Mouse (Mus musculus) hindbrain, embryonic 10.5 days (tissue): Measurements from ENCODE around the gene Cntn5. TPM values are rescaled to one million over a fixed set of nuclear protein-coding genes. Genes with fewer than 3 reads are reported as not detected.

Experiments used
- DNase-seq: peaks from one replicate; pipeline ENCODE4 v3.0.0-alpha.2; 2017; ENCODE audit warnings: low spot score
- H3K27ac ChIP-seq: fragments of 300-500 bp; sonication (generic); 2 replicates; pipeline ENCODE4 v1.5.1; 2016; ENCODE audit warnings: mild to moderate bottlenecking, moderate library complexity
- H3K27me3 ChIP-seq: fragments of 300-500 bp; sonication (generic); 2 replicates; pipeline ENCODE4 v1.6.1; 2016; ENCODE audit warnings: mild to moderate bottlenecking; ENCODE audit not compliant: poor library complexity, insufficient read depth, severe bottlenecking
- H3K36me3 ChIP-seq: fragments of 300-500 bp; sonication (generic); 2 replicates; pipeline ENCODE4 v1.6.1; 2016; ENCODE audit warnings: mild to moderate bottlenecking, moderate library complexity
- H3K4me1 ChIP-seq: fragments of 300-500 bp; sonication (generic); replicated peaks from 2 replicates; pipeline ENCODE4 v1.6.1; 2016; ENCODE audit warnings: mild to moderate bottlenecking
- H3K4me3 ChIP-seq: fragments of 300-500 bp; sonication (generic); 2 replicates; pipeline ENCODE4 v1.5.1; 2016; ENCODE audit warnings: mild to moderate bottlenecking, moderate library complexity
- H3K9me3 ChIP-seq: fragments of 300-500 bp; sonication (generic); 2 replicates; pipeline ENCODE4 v1.6.1; 2016; ENCODE audit warnings: mild to moderate bottlenecking, moderate library complexity
- WGBS: fragments of 180-500 bp; shearing (Covaris S2); methylation state at CpG from one replicate; pipeline ENCODE4 v1.1.7; 2016; 5-methylcytosine and 5-hydroxymethylcytosine counted together
- polyA plus RNA-seq: library from polyadenylated mRNA; unstranded; fragments of >200 nt; fragmentation: Nextera tagmentation; extraction: Ambion mirVana; gene quantifications from 2 replicates; pipeline ENCODE4 v1.2.1, GENCODE M21; 2016

The Cntn5 gene
- polyA plus RNA-seq, 1 experiment from 2014 or later, result 2.4 TPM

- H3K36me3 ChIP-seq, result no peaks in the 10 kb centered on the region
- no peaks in the 10 kb centered on the region for H3K27me3 ChIP-seq
- H3K4me1 ChIP-seq, result no peaks in the 10 kb centered on the region
- H3K27ac ChIP-seq, result no peak overlapping the region
- no peaks in the 10 kb centered on the region for H3K9me3 ChIP-seq
- no peak overlapping the region for H3K4me3 ChIP-seq
- no peak for DNase-seq
Observed at GRCm38 (mm10) chr9:10492243-10492642, 412.3 kb downstream of the Cntn5 start.

GRCm38 (mm10) chr9:10471484-10472125, 433.0 kb downstream of the Cntn5 start:
- no peak for DNase-seq
- H3K4me3 ChIP-seq, result no peak overlapping the region
- H3K27ac ChIP-seq, result no peak overlapping the region
- H3K36me3 ChIP-seq, result no peaks in the 10 kb centered on the region
- H3K27me3 ChIP-seq, result no peaks in the 10 kb centered on the region
- H3K9me3 ChIP-seq, result no peaks in the 10 kb centered on the region
- WGBS, result 85% methylated on average over 4 of the region's 4 CpGs
- no peaks in the 10 kb centered on the region for H3K4me1 ChIP-seq

GRCm38 (mm10) chr9:10464758-10465157, 439.8 kb downstream of the Cntn5 start:
- H3K9me3 ChIP-seq, result no peaks in the 10 kb centered on the region
- H3K27ac ChIP-seq, result no peak overlapping the region
- H3K36me3 ChIP-seq, result no peaks in the 10 kb centered on the region
- DNase-seq, result no peak
- H3K27me3 ChIP-seq, result no peaks in the 10 kb centered on the region
- H3K4me3 ChIP-seq, result no peak overlapping the region
- H3K4me1 ChIP-seq, result no peaks in the 10 kb centered on the region

DNA sequence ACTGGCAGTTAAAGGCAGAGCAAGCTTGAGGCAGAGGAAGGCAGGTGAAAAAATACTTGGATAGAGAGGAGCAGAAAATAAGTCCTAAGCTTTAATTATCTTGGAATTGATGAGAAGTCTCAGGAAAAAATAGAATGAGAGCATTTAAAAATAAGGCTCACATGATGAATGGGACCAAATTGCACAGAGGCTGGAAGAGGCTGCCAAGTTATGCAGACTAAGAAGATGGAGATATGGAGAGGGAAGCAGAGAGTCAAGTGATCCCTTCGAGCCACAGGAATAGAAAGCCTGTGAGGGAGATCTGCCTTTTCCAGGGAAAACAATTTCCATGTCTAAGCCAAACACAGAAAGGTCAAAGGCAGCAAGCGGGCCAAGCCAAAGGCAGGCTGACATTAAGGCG, 446.7 kb downstream of the Cntn5 start:
- Histone ChIP-seq H3K27ac (no peak overlapping the region), H3K4me3 (no peak overlapping the region), H3K27me3 (no peaks in the 10 kb centered on the region), H3K36me3 (no peaks in the 10 kb centered on the region), H3K9me3 (no peaks in the 10 kb centered on the region), H3K4me1 (0 out of 2 replicates have a peak, but pooled peaks cover 7% of the 10 kb centered on the region)
- 35% methylated on average over 3 of the region's 3 CpGs for WGBS
- DNase-seq, result no peak

GRCm38 (mm10) chr9:10448987-10449563, 455.5 kb downstream of the Cntn5 start:
- no peak overlapping the region for H3K4me3 ChIP-seq
- 35% methylated on average over 3 of the region's 3 CpGs for WGBS

DNA sequence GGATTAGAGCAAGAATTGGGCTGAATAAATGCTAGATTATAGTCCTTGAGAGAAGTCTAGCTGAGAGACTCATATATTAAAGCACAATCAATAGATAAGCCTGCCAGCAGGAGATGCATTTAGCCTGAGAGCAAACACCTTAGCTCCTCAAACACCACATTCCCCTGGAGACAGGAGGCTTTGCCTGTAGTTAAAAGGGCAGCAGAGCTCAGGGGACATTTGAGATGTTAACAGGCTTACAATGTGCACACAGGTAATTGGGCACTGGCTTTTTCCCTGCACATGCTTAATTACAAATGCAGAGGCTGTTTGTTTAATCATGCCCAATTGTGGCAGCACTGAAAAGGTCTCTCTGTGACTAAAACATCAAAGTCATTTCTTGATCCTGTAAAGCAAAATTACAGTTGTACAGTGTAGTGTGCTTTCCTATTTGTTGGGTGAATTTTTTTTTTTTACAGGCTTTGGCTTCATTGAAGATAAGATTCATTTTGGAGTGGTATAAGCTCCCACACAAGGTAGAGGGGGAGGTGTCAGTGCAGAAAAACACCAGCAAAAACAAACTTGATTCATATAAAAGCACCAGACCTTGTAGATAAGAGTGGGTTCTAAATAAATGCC, 457.2 kb downstream of the Cntn5 start:
- Histone ChIP-seq H3K27ac (no peak overlapping the region), H3K27me3 (no peaks in the 10 kb centered on the region), H3K9me3 (no peaks in the 10 kb centered on the region), H3K4me3 (no peak overlapping the region), H3K36me3 (no peaks in the 10 kb centered on the region), H3K4me1 (peaks cover 13% of the 10 kb centered on the region)
- no peak for DNase-seq

More at GRCm38 (mm10) chr9:10448987-10449563, 455.5 kb downstream of the Cntn5 start:
- DNase-seq, result no peak
- no peaks in the 10 kb centered on the region for H3K36me3 ChIP-seq
- H3K27ac ChIP-seq, result no peak overlapping the region
- no peaks in the 10 kb centered on the region for H3K9me3 ChIP-seq
- no peaks in the 10 kb centered on the region for H3K27me3 ChIP-seq
- H3K4me1 ChIP-seq, result peaks cover 13% of the 10 kb centered on the region

DNA sequence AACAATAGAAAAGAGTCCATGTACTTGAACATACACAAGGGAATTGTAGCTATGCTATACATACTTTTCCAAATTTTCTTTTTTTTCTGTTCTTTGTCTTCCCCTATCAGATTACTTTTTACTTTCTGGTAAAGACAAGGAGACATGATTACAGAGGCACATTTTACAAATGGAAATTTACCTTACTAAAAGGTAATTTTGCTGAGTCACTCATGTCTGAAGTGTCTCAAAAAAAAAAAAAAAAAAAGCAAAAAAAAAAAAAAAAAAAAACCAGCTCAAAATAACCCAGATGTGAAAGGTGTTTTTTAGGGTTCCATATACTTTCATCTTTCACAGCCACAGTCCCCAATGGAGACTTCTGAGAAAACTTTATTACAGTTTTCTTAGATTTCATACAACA, 492.5 kb downstream of the Cntn5 start:
- Histone ChIP-seq H3K27me3 (no peaks in the 10 kb centered on the region), H3K36me3 (no peaks in the 10 kb centered on the region), H3K27ac (no peak overlapping the region), H3K4me3 (no peak overlapping the region), H3K4me1 (no peaks in the 10 kb centered on the region), H3K9me3 (no peaks in the 10 kb centered on the region)
- DNase-seq, result no peak

DNA sequence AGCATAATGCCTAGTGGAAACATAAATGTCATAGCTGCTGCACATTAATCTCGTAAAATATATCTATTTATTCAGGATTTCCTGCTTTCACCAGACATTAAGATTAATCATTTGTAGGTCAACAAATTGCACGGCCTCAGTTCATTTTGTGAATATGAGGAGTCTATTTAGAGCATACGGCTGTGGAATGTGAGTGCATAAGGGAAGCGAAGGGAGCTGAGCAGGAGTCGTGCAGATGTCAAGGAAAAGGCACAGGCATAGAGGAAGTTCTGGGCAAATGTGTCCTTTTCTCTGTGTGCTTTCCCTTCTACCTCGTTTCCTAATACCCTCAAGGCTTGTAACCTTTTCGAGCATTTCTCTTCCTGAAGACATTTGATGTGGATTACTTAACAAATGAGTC, 504.5 kb downstream of the Cntn5 start:
- Histone ChIP-seq H3K4me3 (no peak overlapping the region), H3K27me3 (no peaks in the 10 kb centered on the region), H3K27ac (no peak overlapping the region), H3K4me1 (no peaks in the 10 kb centered on the region), H3K36me3 (no peaks in the 10 kb centered on the region), H3K9me3 (no peaks in the 10 kb centered on the region)
- no peak for DNase-seq
- 80% methylated on average over 7 of the region's 7 CpGs for WGBS

DNA sequence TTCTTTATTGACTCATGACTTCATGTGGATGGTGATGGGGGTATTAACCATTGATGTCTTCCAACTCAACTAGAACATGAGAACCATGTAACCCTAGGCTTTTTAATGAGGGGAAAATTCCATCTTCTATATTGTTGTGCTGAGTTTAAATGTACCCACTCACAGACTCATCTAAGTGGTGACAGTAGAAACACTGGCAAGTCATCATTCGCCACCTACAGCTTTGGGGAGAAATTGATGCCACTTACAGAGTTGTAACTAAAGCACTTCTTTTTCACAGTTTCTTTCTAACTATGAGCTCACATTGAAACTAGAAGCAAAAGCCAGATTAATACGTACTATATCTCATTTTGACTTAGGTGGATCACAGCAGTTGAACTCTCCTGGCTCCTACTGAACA, 514.7 kb downstream of the Cntn5 start:
- no peak overlapping the region for H3K27ac ChIP-seq
- no peaks in the 10 kb centered on the region for H3K4me1 ChIP-seq
- H3K36me3 ChIP-seq, result no peaks in the 10 kb centered on the region
- no peaks in the 10 kb centered on the region for H3K9me3 ChIP-seq
- 90% methylated on average over 2 of the region's 2 CpGs for WGBS
- no peak for DNase-seq
- no peaks in the 10 kb centered on the region for H3K27me3 ChIP-seq
- H3K4me3 ChIP-seq, result no peak overlapping the region

- DNase-seq, result no peak
- Histone ChIP-seq H3K4me3 (no peak overlapping the region), H3K4me1 (no peaks in the 10 kb centered on the region), H3K27me3 (no peaks in the 10 kb centered on the region), H3K27ac (no peak overlapping the region), H3K36me3 (no peaks in the 10 kb centered on the region), H3K9me3 (no peaks in the 10 kb centered on the region)
- WGBS, result 81% methylated on average over 1 of the region's 1 CpGs
Observed at GRCm38 (mm10) chr9:10384455-10384854, 520.1 kb downstream of the Cntn5 start.

GRCm38 (mm10) chr9:10383140-10383539, 521.4 kb downstream of the Cntn5 start:
- Histone ChIP-seq H3K36me3 (no peaks in the 10 kb centered on the region), H3K27me3 (no peaks in the 10 kb centered on the region), H3K4me1 (no peaks in the 10 kb centered on the region), H3K9me3 (no peaks in the 10 kb centered on the region), H3K27ac (no peak overlapping the region), H3K4me3 (no peak overlapping the region)
- no peak for DNase-seq

- no peaks in the 10 kb centered on the region for H3K9me3 ChIP-seq
- H3K27me3 ChIP-seq, result no peaks in the 10 kb centered on the region
- H3K4me3 ChIP-seq, result no peak overlapping the region
- no peak for DNase-seq
- H3K27ac ChIP-seq, result no peak overlapping the region
- 93% methylated on average over 4 of the region's 4 CpGs for WGBS
- no peaks in the 10 kb centered on the region for H3K36me3 ChIP-seq
- no peaks in the 10 kb centered on the region for H3K4me1 ChIP-seq
Observed at GRCm38 (mm10) chr9:10381701-10382100, 522.9 kb downstream of the Cntn5 start.

GRCm38 (mm10) chr9:10376261-10376660, 528.3 kb downstream of the Cntn5 start:
- H3K4me3 ChIP-seq, result no peak overlapping the region
- H3K36me3 ChIP-seq, result no peaks in the 10 kb centered on the region
- H3K4me1 ChIP-seq, result no peaks in the 10 kb centered on the region
- no peaks in the 10 kb centered on the region for H3K9me3 ChIP-seq
- no peaks in the 10 kb centered on the region for H3K27me3 ChIP-seq
- no peak overlapping the region for H3K27ac ChIP-seq
- no peak for DNase-seq
